Mouse (Mus musculus) embryonic facial prominence, embryonic 14.5 days (tissue): Measurements from ENCODE around the gene Pla2g10. TPM values are rescaled to one million over a fixed set of nuclear protein-coding genes. Genes with fewer than 3 reads are reported as not detected.
"Not testable (repeated sequence)": the region's sequence is repeated elsewhere in the genome, so short reads cannot be mapped to it uniquely, and the experiment has no call there.

ENCODE experiments used
- ATAC-seq: fragments of 200-750 bp; cut with Nextera tagmentation; 2 replicates; pipeline ENCODE4 v1.8.0; 2017; ENCODE audit warnings: low read depth, moderate number of reproducible peaks, moderate TSS enrichment
- DNase-seq: peaks from one replicate; pipeline ENCODE4 v3.0.0-alpha.2; 2015; ENCODE audit warnings: low spot score
- H3K27ac ChIP-seq: fragments of 300-500 bp; sonication (generic); replicated peaks from 2 replicates; pipeline ENCODE4 v1.5.1; 2014; ENCODE audit warnings: low read depth, mild to moderate bottlenecking, low read length, moderate library complexity
- H3K27me3 ChIP-seq: fragments of 300-500 bp; sonication (generic); replicated peaks from 2 replicates; pipeline ENCODE4 v1.6.1; 2014; ENCODE audit warnings: low read length; ENCODE audit not compliant: control insufficient read depth, insufficient read depth
- H3K36me3 ChIP-seq: fragments of 300-500 bp; sonication (generic); 2 replicates; pipeline ENCODE4 v1.6.1; 2014; ENCODE audit warnings: low read length, mixed read lengths; ENCODE audit not compliant: control insufficient read depth, insufficient read depth
- H3K4me1 ChIP-seq: fragments of 300-500 bp; sonication (generic); 2 replicates; pipeline ENCODE4 v1.6.1; 2014; ENCODE audit warnings: antibody characterized with exemption, low read length; ENCODE audit not compliant: control insufficient read depth, insufficient read depth
- H3K4me2 ChIP-seq: fragments of 300-500 bp; sonication (generic); 2 replicates; pipeline ENCODE4 v1.6.1; 2014; ENCODE audit warnings: low read depth, mild to moderate bottlenecking, low read length, moderate library complexity, mixed read lengths
- H3K4me3 ChIP-seq: fragments of 300-500 bp; sonication (generic); 2 replicates; pipeline ENCODE4 v1.5.1; 2014; ENCODE audit warnings: low read depth, mild to moderate bottlenecking, low read length
- H3K9ac ChIP-seq: fragments of 300-500 bp; sonication (generic); 2 replicates; pipeline ENCODE4 v1.6.1; 2014; ENCODE audit warnings: low read depth, mild to moderate bottlenecking, low read length, moderate library complexity, mixed read lengths
- H3K9me3 ChIP-seq: fragments of 300-500 bp; sonication (generic); 2 replicates; pipeline ENCODE4 v1.6.1; 2016; ENCODE audit warnings: low read length; ENCODE audit not compliant: control insufficient read depth
- WGBS: fragments of 180-500 bp; shearing (Covaris S2); extraction: QIAGEN DNeasy Blood & Tissue Kit; methylation state at CpG from one replicate; pipeline ENCODE4 v1.1.7; 2014; 5-methylcytosine and 5-hydroxymethylcytosine counted together
- polyA plus RNA-seq: library from polyadenylated mRNA; unstranded; fragments of >200 nt; fragmentation: Nextera tagmentation; extraction: Ambion mirVana; gene quantifications from 2 replicates; pipeline ENCODE4 v1.2.1, GENCODE M21; 2014

Gene Pla2g10
- 0.16 and 0.46 TPM in 2 replicates for polyA plus RNA-seq

- 10% methylated on average over 26 of the region's 26 CpGs for WGBS
- no peak within 1 kb of the TSS for H3K9ac ChIP-seq
- no peaks in the 10 kb centered on the region for H3K4me1 ChIP-seq
- DNase-seq (no peak), ATAC-seq (no peak)
- H3K9me3 ChIP-seq = no peaks in the 10 kb centered on the region
- peak within 1 kb of the TSS; percentile 20 for H3K4me3 ChIP-seq
- peak within 1 kb of the TSS; percentile 43 for H3K4me2 ChIP-seq
- no peaks in the 10 kb centered on the region for H3K36me3 ChIP-seq
- H3K27ac ChIP-seq = no peak within 1 kb of the TSS
- H3K27me3 ChIP-seq = no peaks in the 10 kb centered on the region
These were observed at the start of gene Pla2g10 for GRCm38 (mm10) chr16:13730285-13731255. Pla2g10 (minus strand) TSS chr16:13730983.

- not testable (repeated sequence) for DNase-seq, H3K27me3 ChIP-seq, H3K4me2 ChIP-seq, H3K36me3 ChIP-seq, H3K4me3 ChIP-seq, H3K9ac ChIP-seq, H3K27ac ChIP-seq, ATAC-seq, H3K4me1 ChIP-seq
- H3K9me3 ChIP-seq = peaks cover 11% of the 10 kb centered on the region; the same call in 1 of the 2 replicates
- 89% methylated on average over 3 of the region's 3 CpGs for WGBS
These were observed 43.9 kb upstream of the Pla2g10 start for GRCm38 (mm10) chr16:13774651-13775050.

DNA sequence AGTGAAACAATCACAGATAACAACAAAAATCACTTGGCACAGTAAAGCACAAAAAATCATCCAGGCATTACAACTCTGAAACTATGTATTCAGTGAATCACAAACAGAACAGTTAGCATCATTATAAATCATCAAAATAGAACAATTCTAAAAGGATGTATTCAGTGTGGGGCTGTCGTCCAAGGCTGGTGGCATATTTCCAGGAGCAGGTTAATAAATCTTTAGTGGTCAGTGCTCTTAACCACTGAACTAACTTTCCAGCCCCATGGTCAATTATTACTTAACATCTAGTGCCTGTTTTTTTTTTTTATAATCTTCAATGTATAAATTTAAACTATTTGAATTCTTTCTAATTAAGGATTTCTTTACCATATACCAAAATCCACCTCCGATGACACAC lies 43.2 kb upstream of the Pla2g10 start:
- not testable (repeated sequence) for H3K27ac ChIP-seq, H3K36me3 ChIP-seq, H3K4me3 ChIP-seq, ATAC-seq, H3K9me3 ChIP-seq, DNase-seq, H3K4me1 ChIP-seq, H3K27me3 ChIP-seq, H3K9ac ChIP-seq, H3K4me2 ChIP-seq
- 92% methylated on average over 2 of the region's 2 CpGs for WGBS

DNA sequence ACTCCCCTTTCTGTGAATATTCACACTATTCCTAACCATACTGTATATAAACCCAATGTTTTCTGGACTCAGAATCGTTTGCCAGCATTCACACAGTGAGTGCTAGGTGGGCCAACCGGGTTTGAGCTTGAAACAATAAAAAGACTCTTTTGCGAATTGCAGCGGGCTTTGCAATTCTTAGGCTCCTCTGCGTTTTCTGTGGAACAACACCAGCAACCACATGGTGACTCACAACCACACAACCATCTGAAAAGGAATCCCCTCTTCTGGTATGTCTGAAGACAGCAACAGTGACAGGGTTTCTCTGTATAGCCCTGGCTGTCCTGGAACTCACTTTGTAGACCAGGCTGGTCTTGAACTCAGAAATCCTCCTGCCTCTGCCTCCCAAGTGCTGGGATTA lies 41.3 kb upstream of the Pla2g10 start:
- not testable (repeated sequence) for ATAC-seq, H3K9me3 ChIP-seq, H3K36me3 ChIP-seq, H3K4me1 ChIP-seq, H3K4me3 ChIP-seq, H3K4me2 ChIP-seq, H3K27ac ChIP-seq, H3K27me3 ChIP-seq, H3K9ac ChIP-seq, DNase-seq
- WGBS = 82% methylated on average over 5 of the region's 5 CpGs

- H3K27ac ChIP-seq, H3K4me1 ChIP-seq, ATAC-seq, H3K36me3 ChIP-seq, H3K4me2 ChIP-seq, H3K9ac ChIP-seq, H3K4me3 ChIP-seq, H3K9me3 ChIP-seq, H3K27me3 ChIP-seq, DNase-seq: not testable (repeated sequence)
- 73% methylated on average over 4 of the region's 4 CpGs for WGBS
These were observed 40.8 kb upstream of the Pla2g10 start for GRCm38 (mm10) chr16:13771603-13772002.

GRCm38 (mm10) chr16:13766367-13766766 lies 35.6 kb upstream of the Pla2g10 start:
- Histone ChIP-seq H3K4me2 (no peak overlapping the region), H3K9ac (no peak overlapping the region), H3K4me3 (no peak overlapping the region), H3K4me1 (no peaks in the 10 kb centered on the region), H3K27ac (no peak overlapping the region), H3K36me3 (no peaks in the 10 kb centered on the region), H3K9me3 (no peaks in the 10 kb centered on the region), H3K27me3 (no peaks in the 10 kb centered on the region)
- ATAC-seq (no peak), DNase-seq (no peak)

- no peak for ATAC-seq
- no peak for DNase-seq
- H3K4me3 ChIP-seq = no peak overlapping the region
- no peaks in the 10 kb centered on the region for H3K27me3 ChIP-seq
- H3K27ac ChIP-seq = no peak overlapping the region
- WGBS = 83% methylated on average over 3 of the region's 3 CpGs
- no peaks in the 10 kb centered on the region for H3K4me1 ChIP-seq
- H3K36me3 ChIP-seq = no peaks in the 10 kb centered on the region
- no peak overlapping the region for H3K4me2 ChIP-seq
- no peaks in the 10 kb centered on the region for H3K9me3 ChIP-seq
- H3K9ac ChIP-seq = no peak overlapping the region
These were observed 33.7 kb upstream of the Pla2g10 start for GRCm38 (mm10) chr16:13764519-13764918.

DNA sequence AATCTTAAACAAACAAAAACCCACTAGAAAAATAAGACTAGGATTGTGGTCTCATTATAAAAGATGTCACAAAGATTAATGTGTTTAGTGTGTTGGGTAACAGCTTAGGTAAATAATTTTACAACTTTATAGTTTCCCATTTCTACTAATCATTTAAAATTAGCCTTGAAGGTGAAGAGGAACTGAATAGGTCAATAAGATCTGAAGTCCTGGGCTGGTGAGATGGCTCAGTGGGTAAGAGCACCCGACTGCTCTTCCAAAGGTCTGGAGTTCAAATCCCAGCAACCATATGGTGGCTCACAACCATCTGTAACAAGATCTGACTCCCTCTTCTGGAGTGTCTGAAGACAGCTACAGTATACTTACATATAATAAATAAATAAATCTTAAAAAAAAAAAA lies 32.0 kb upstream of the Pla2g10 start:
- not testable (repeated sequence) for DNase-seq, H3K9me3 ChIP-seq, H3K27me3 ChIP-seq, H3K27ac ChIP-seq, ATAC-seq, H3K4me3 ChIP-seq, H3K4me2 ChIP-seq, H3K4me1 ChIP-seq, H3K9ac ChIP-seq, H3K36me3 ChIP-seq
- WGBS = 82% methylated on average over 1 of the region's 1 CpGs

DNA sequence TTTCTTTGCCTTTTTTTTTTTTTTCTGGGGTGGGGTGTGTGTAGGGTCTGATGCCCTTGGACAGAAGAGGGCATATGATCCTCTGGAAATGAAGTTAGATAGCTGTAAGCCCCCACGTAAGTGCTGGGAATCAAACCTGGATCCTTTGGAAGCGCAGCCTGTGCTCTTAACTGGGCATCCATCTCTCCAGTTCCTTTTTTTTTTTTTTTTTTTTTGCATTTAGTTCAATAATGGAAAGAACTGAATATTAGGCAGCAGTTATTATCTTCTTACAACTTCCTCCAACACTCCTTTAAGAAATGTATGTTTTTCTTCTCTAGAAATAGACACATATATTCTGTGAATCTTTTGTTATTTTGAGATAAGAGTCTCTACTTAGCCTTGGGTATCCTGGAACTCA lies 27.0 kb upstream of the Pla2g10 start:
- Histone ChIP-seq H3K36me3 (no peaks in the 10 kb centered on the region), H3K27me3 (no peaks in the 10 kb centered on the region), H3K9ac (no peak overlapping the region), H3K4me2 (no peak overlapping the region), H3K4me3 (no peak overlapping the region), H3K9me3 (no peaks in the 10 kb centered on the region), H3K27ac (no peak overlapping the region), H3K4me1 (no peaks in the 10 kb centered on the region)
- 93% methylated on average over 2 of the region's 2 CpGs for WGBS
- DNase-seq (no peak), ATAC-seq (no peak)
